Mouse (Mus musculus) neural tube, embryonic 13.5 days (tissue): ENCODE results near the gene Tsfm. TPM values are rescaled to one million over a fixed set of nuclear protein-coding genes. Genes with fewer than 3 reads are reported as not detected.
A peak's percentile ranks its signal among the peaks of the same experiment; 100 is the strongest.
"Not testable (repeated sequence)": the region's sequence is repeated elsewhere in the genome, so short reads cannot be mapped to it uniquely, and the experiment has no call there.

Source experiments
- ATAC-seq: fragments of 200-750 bp; cut with Nextera tagmentation; 2 replicates; pipeline ENCODE4 v1.8.0; 2017; ENCODE audit warnings: low read depth, mild to moderate bottlenecking, moderate TSS enrichment, moderate library complexity
- H3K27ac ChIP-seq: fragments of 300-500 bp; sonication (generic); replicated peaks from 2 replicates; pipeline ENCODE4 v1.5.1; 2015; ENCODE audit warnings: moderate library complexity, mild to moderate bottlenecking, inconsistent platforms
- H3K27me3 ChIP-seq: fragments of 300-500 bp; sonication (generic); 2 replicates; pipeline ENCODE4 v1.6.1; 2015; ENCODE audit warnings: mild to moderate bottlenecking, inconsistent platforms
- H3K36me3 ChIP-seq: fragments of 300-500 bp; sonication (generic); 2 replicates; pipeline ENCODE4 v1.6.1; 2015; ENCODE audit warnings: mild to moderate bottlenecking, inconsistent platforms
- H3K4me1 ChIP-seq: fragments of 300-500 bp; sonication (generic); replicated peaks from 2 replicates; pipeline ENCODE4 v1.6.1; 2015; ENCODE audit warnings: inconsistent platforms
- H3K4me2 ChIP-seq: fragments of 300-500 bp; sonication (generic); 2 replicates; pipeline ENCODE4 v1.6.1; 2015; ENCODE audit warnings: inconsistent platforms, mild to moderate bottlenecking, moderate library complexity
- H3K4me3 ChIP-seq: fragments of 300-500 bp; sonication (generic); 2 replicates; pipeline ENCODE4 v1.5.1; 2015; ENCODE audit warnings: mild to moderate bottlenecking, inconsistent platforms
- H3K9ac ChIP-seq: fragments of 300-500 bp; sonication (generic); 2 replicates; pipeline ENCODE4 v1.6.1; 2015; ENCODE audit warnings: moderate library complexity, mild to moderate bottlenecking, inconsistent platforms
- H3K9me3 ChIP-seq: fragments of 300-500 bp; sonication (generic); 2 replicates; pipeline ENCODE4 v1.6.1; 2016; ENCODE audit warnings: inconsistent platforms
- WGBS: fragments of 180-500 bp; shearing (Covaris S2); methylation state at CpG from one replicate; pipeline ENCODE4 v1.1.7; 2015; 5-methylcytosine and 5-hydroxymethylcytosine counted together
- polyA plus RNA-seq: library from polyadenylated mRNA; unstranded; fragments of >200 nt; fragmentation: Nextera tagmentation; extraction: Ambion mirVana; gene quantifications from 2 replicates; pipeline ENCODE4 v1.2.1, GENCODE M21; 2015

The Tsfm gene
- 53.3 and 65.1 TPM in 2 replicates for polyA plus RNA-seq

GRCm38 (mm10) chr10:127030336-127031296 is at the start of gene Tsfm:
TSS of gene Tsfm (minus strand) at chr10:127030840.
- peaks cover 12% of the 10 kb centered on the region for H3K4me1 ChIP-seq
- no peaks in the 10 kb centered on the region for H3K27me3 ChIP-seq
- WGBS = 6% methylated on average over 56 of the region's 56 CpGs
- no peaks in the 10 kb centered on the region for H3K9me3 ChIP-seq
- peak within 1 kb of the TSS; percentile 83 for H3K4me3 ChIP-seq
- peak within 1 kb of the TSS; percentile 92 for H3K9ac ChIP-seq
- H3K27ac ChIP-seq = peak within 1 kb of the TSS; percentile 78
- H3K36me3 ChIP-seq = peaks cover 36% of the 10 kb centered on the region
- ATAC-seq = peak; percentile 87
- peak within 1 kb of the TSS; percentile 91 for H3K4me2 ChIP-seq

GRCm38 (mm10) chr10:127079665-127080391 is 49.2 kb upstream of the Tsfm start:
- peak overlapping the region; percentile 86 for H3K27ac ChIP-seq
- no peaks in the 10 kb centered on the region for H3K9me3 ChIP-seq
- WGBS = 2% methylated on average over 66 of the region's 70 CpGs
- peak overlapping the region; percentile 82 for H3K4me3 ChIP-seq
- peaks cover 74% of the 10 kb centered on the region for H3K27me3 ChIP-seq
- peak; percentile 3; the same call in 1 of the 2 replicates for ATAC-seq
- peak overlapping the region; percentile 87 for H3K4me2 ChIP-seq
- peaks cover 21% of the 10 kb centered on the region for H3K36me3 ChIP-seq
- peak overlapping the region; percentile 96 for H3K9ac ChIP-seq
- peaks cover 60% of the 10 kb centered on the region for H3K4me1 ChIP-seq

GRCm38 (mm10) chr10:127078677-127079575 is 48.3 kb upstream of the Tsfm start:
- Histone ChIP-seq H3K4me2 (peak overlapping the region; percentile 87), H3K9ac (peak overlapping the region; percentile 96), H3K27me3 (peaks cover 65% of the 10 kb centered on the region), H3K4me3 (peak overlapping the region; percentile 82), H3K36me3 (peaks cover 12% of the 10 kb centered on the region), H3K9me3 (no peaks in the 10 kb centered on the region), H3K27ac (peak overlapping the region; percentile 86), H3K4me1 (peaks cover 60% of the 10 kb centered on the region)
- WGBS = under 1% methylated on average over 45 of the region's 49 CpGs
- ATAC-seq = peak; percentile 77

- ATAC-seq = peak; percentile 67
- Histone ChIP-seq H3K4me1 (peaks cover 54% of the 10 kb centered on the region), H3K4me2 (peak overlapping the region; percentile 87), H3K36me3 (peaks cover 4% of the 10 kb centered on the region), H3K9ac (peak overlapping the region; percentile 96), H3K27me3 (peaks cover 57% of the 10 kb centered on the region), H3K4me3 (peak overlapping the region; percentile 82), H3K27ac (peak overlapping the region; percentile 86), H3K9me3 (no peaks in the 10 kb centered on the region)
- WGBS = 5% methylated on average over 12 of the region's 12 CpGs
Measured at GRCm38 (mm10) chr10:127078001-127078676, 47.5 kb upstream of the Tsfm start.

GRCm38 (mm10) chr10:127077515-127077914 is 46.9 kb upstream of the Tsfm start:
- Histone ChIP-seq H3K36me3 (no peaks in the 10 kb centered on the region), H3K9me3 (no peaks in the 10 kb centered on the region), H3K27me3 (peaks cover 51% of the 10 kb centered on the region), H3K4me1 (peaks cover 49% of the 10 kb centered on the region), H3K27ac (peak overlapping the region; percentile 86), H3K4me2 (peak overlapping the region; percentile 87), H3K9ac (peak overlapping the region; percentile 96), H3K4me3 (peak overlapping the region; percentile 82)
- no peak for ATAC-seq
- 4% methylated on average over 10 of the region's 10 CpGs for WGBS

- Histone ChIP-seq H3K4me1 (peaks cover 39% of the 10 kb centered on the region), H3K27me3 (peaks cover 42% of the 10 kb centered on the region), H3K4me2 (peak overlapping the region; percentile 4; the same call in 1 of the 2 replicates), H3K9me3 (no peaks in the 10 kb centered on the region), H3K36me3 (no peaks in the 10 kb centered on the region), H3K27ac (no peak overlapping the region), H3K9ac (0 out of 2 replicates have a peak overlapping the region, but pooled peaks have one; percentile 17), H3K4me3 (no peak overlapping the region)
- WGBS = 35% methylated on average over 4 of the region's 4 CpGs
- ATAC-seq = no peak
Measured at GRCm38 (mm10) chr10:127076082-127076481, 45.4 kb upstream of the Tsfm start.

GRCm38 (mm10) chr10:127075651-127076050 is 45.0 kb upstream of the Tsfm start:
- H3K9ac ChIP-seq = 0 out of 2 replicates have a peak overlapping the region, but pooled peaks have one; percentile 17
- H3K27me3 ChIP-seq = peaks cover 37% of the 10 kb centered on the region
- ATAC-seq = no peak
- peak overlapping the region; percentile 4; the same call in 1 of the 2 replicates for H3K4me2 ChIP-seq
- WGBS = 79% methylated on average over 8 of the region's 8 CpGs
- peaks cover 38% of the 10 kb centered on the region for H3K4me1 ChIP-seq
- no peak overlapping the region for H3K27ac ChIP-seq
- H3K36me3 ChIP-seq = no peaks in the 10 kb centered on the region
- H3K4me3 ChIP-seq = no peak overlapping the region
- no peaks in the 10 kb centered on the region for H3K9me3 ChIP-seq

GRCm38 (mm10) chr10:127075080-127075479 is 44.4 kb upstream of the Tsfm start, which contains the start of gene Agap2:
TSS of gene Agap2 (plus strand) at chr10:127075284.
- H3K27me3 ChIP-seq = peaks cover 31% of the 10 kb centered on the region
- H3K9me3 ChIP-seq = no peaks in the 10 kb centered on the region
- peaks cover 33% of the 10 kb centered on the region for H3K4me1 ChIP-seq
- H3K4me2 ChIP-seq = peak within 1 kb of the TSS; percentile 4; the same call in 1 of the 2 replicates
- no peak within 1 kb of the TSS for H3K4me3 ChIP-seq
- ATAC-seq = no peak
- 0 out of 2 replicates have a peak within 1 kb of the TSS, but pooled peaks have one; percentile 17 for H3K9ac ChIP-seq
- 70% methylated on average over 9 of the region's 9 CpGs for WGBS
- no peak within 1 kb of the TSS for H3K27ac ChIP-seq
- no peaks in the 10 kb centered on the region for H3K36me3 ChIP-seq

- Histone ChIP-seq H3K27ac (no peak overlapping the region), H3K9me3 (no peaks in the 10 kb centered on the region), H3K36me3 (no peaks in the 10 kb centered on the region), H3K4me3 (no peak overlapping the region), H3K9ac (no peak overlapping the region), H3K27me3 (peaks cover 27% of the 10 kb centered on the region), H3K4me1 (peaks cover 32% of the 10 kb centered on the region), H3K4me2 (no peak overlapping the region)
- WGBS = 93% methylated on average over 1 of the region's 1 CpGs
- no peak for ATAC-seq
Measured at GRCm38 (mm10) chr10:127073981-127074380, 43.3 kb upstream of the Tsfm start.

GRCm38 (mm10) chr10:127072969-127073368 is 42.3 kb upstream of the Tsfm start:
- WGBS = 76% methylated on average over 2 of the region's 2 CpGs
- not testable (repeated sequence) for H3K9me3 ChIP-seq, H3K4me3 ChIP-seq, H3K9ac ChIP-seq, H3K27ac ChIP-seq, H3K4me2 ChIP-seq, H3K36me3 ChIP-seq, ATAC-seq
- H3K27me3 ChIP-seq = peaks cover 23% of the 10 kb centered on the region
- peaks cover 37% of the 10 kb centered on the region for H3K4me1 ChIP-seq
